Mouse (Mus musculus): ENCODE results near the gene Sh3bp2. TPM values are rescaled to one million over a fixed set of nuclear protein-coding genes. Genes with fewer than 3 reads are reported as not detected.
"Not testable (repeated sequence)": the region's sequence is repeated elsewhere in the genome, so short reads cannot be mapped to it uniquely, and the experiment has no call there.

The Sh3bp2 gene
- polyA plus RNA-seq, 1 experiment, result 8.6 TPM

DNA sequence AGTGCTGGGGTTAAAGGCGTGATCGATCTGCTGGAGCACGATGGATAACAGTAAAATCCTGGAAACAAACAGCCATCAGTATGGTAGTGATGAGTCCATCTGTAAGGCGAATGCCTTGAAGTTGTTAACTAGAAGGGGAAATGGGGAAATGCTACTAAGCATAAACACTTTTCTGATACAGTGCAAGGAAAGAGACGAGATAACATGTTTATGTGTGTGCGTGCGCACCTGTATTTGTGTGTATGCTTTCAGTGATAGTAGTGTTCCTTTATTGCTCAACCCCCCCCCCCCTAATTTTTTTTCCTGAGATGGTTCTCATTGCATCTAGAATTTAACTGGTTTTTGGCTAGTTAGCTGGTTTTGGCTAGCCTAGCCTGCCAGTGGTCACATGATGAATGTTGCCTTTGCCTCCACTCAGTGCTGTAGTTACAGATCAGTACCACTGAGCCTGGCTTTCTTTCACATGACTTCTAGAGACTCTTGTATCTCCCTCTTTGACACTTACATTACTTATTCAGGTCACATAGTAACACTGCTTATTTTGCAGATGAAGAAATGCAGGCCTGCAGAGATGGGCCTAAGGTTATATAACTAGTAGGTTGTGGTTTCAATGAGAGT is 52.5 kb downstream of the Sh3bp2 start:
- DNase-seq, result peak; percentile 19
- no peak overlapping the region; the same call in 1 of the 2 replicates for H3K27ac ChIP-seq (ENCODE audit: insufficient read depth, low read depth, low read length)
- no peaks in the 10 kb centered on the region for H3K36me3 ChIP-seq (ENCODE audit: control insufficient read depth, insufficient read depth, low read length)
- no peak for TF ChIP-seq CTCF (conservative IDR thresholded peaks at IDR 0.05; ENCODE audit: insufficient read depth, insufficient read length, low read depth, low read length)
- TF ChIP-seq POLR2A (IDR thresholded peaks at IDR 0.05; ENCODE audit: low read depth, low read length), result no peak
- peaks cover 31% of the 10 kb centered on the region for H3K4me1 ChIP-seq (ENCODE audit: control insufficient read depth, insufficient read depth, low read length)
- 97% methylated on average over 7 of the region's 7 CpGs for WGBS
- H3K27me3 ChIP-seq (replicated peaks; ENCODE audit: control insufficient read depth, insufficient read depth, low read length), result no peaks in the 10 kb centered on the region
- no peak overlapping the region for H3K4me3 ChIP-seq (ENCODE audit: insufficient read depth, low read depth, low read length)

DNA sequence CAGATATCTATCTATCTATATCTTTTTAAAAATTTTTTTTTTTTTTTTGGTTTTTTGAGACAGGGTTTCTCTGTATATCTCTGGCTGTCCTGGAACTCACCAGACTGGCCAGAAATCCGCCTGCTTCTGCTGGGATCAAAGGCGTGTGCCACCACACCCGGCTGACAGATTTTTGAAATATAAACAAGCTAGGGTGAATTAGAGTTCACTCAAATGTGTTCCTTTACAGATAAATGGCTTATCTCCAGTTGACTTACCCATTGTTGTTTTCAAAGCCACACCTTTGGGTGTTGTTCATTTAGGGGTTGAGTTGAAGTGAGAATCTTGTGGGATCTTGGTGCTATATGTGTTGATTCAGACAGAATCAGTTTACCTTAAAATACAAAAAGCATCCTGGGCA is 53.7 kb downstream of the Sh3bp2 start:
- WGBS, result 62% methylated on average over 3 of the region's 3 CpGs
- TF ChIP-seq CTCF (conservative IDR thresholded peaks at IDR 0.05; ENCODE audit: insufficient read depth, insufficient read length, low read depth, low read length) (no peak), POLR2A (IDR thresholded peaks at IDR 0.05; ENCODE audit: low read depth, low read length) (no peak)
- Histone ChIP-seq H3K36me3 (ENCODE audit: control insufficient read depth, insufficient read depth, low read length) (no peaks in the 10 kb centered on the region), H3K4me1 (ENCODE audit: control insufficient read depth, insufficient read depth, low read length) (peaks cover 35% of the 10 kb centered on the region), H3K4me3 (ENCODE audit: insufficient read depth, low read depth, low read length) (no peak overlapping the region), H3K27ac (ENCODE audit: insufficient read depth, low read depth, low read length) (no peak overlapping the region), H3K27me3 (replicated peaks; ENCODE audit: control insufficient read depth, insufficient read depth, low read length) (no peaks in the 10 kb centered on the region)
- DNase-seq, result no peak

- 36% methylated on average over 10 of the region's 10 CpGs for WGBS
- H3K36me3 ChIP-seq (ENCODE audit: control insufficient read depth, insufficient read depth, low read length); DNase-seq; H3K4me3 ChIP-seq (ENCODE audit: insufficient read depth, low read depth, low read length); H3K27me3 ChIP-seq (replicated peaks; ENCODE audit: control insufficient read depth, insufficient read depth, low read length): not testable (repeated sequence)
- Histone ChIP-seq H3K27ac (ENCODE audit: insufficient read depth, low read depth, low read length) (peak overlapping the region; percentile 47; the same call in 1 of the 2 replicates), H3K4me1 (ENCODE audit: control insufficient read depth, insufficient read depth, low read length) (peaks cover 26% of the 10 kb centered on the region)
Measured at GRCm38 (mm10) chr5:34581671-34582313, 56.2 kb downstream of the Sh3bp2 start.

- TF ChIP-seq CTCF (conservative IDR thresholded peaks at IDR 0.05; ENCODE audit: insufficient read depth, insufficient read length, low read depth, low read length) (no peak), POLR2A (IDR thresholded peaks at IDR 0.05; ENCODE audit: low read depth, low read length) (no peak)
- peak overlapping the region; percentile 47; the same call in 1 of the 2 replicates for H3K27ac ChIP-seq (ENCODE audit: insufficient read depth, low read depth, low read length)
- no peaks in the 10 kb centered on the region for H3K27me3 ChIP-seq (replicated peaks; ENCODE audit: control insufficient read depth, insufficient read depth, low read length)
- 36% methylated on average over 5 of the region's 5 CpGs for WGBS
- H3K4me1 ChIP-seq (ENCODE audit: control insufficient read depth, insufficient read depth, low read length), result peaks cover 24% of the 10 kb centered on the region
- H3K36me3 ChIP-seq (ENCODE audit: control insufficient read depth, insufficient read depth, low read length), result no peaks in the 10 kb centered on the region
- H3K4me3 ChIP-seq (ENCODE audit: insufficient read depth, low read depth, low read length), result no peak overlapping the region
- peak; percentile 15 for DNase-seq
Measured at GRCm38 (mm10) chr5:34582314-34582675, 56.7 kb downstream of the Sh3bp2 start.

GRCm38 (mm10) chr5:34585216-34585615 is 59.6 kb downstream of the Sh3bp2 start:
- Histone ChIP-seq H3K27ac (ENCODE audit: insufficient read depth, low read depth, low read length) (no peak overlapping the region), H3K36me3 (ENCODE audit: control insufficient read depth, insufficient read depth, low read length) (no peaks in the 10 kb centered on the region), H3K4me3 (ENCODE audit: insufficient read depth, low read depth, low read length) (no peak overlapping the region), H3K27me3 (replicated peaks; ENCODE audit: control insufficient read depth, insufficient read depth, low read length) (no peaks in the 10 kb centered on the region), H3K4me1 (ENCODE audit: control insufficient read depth, insufficient read depth, low read length) (peaks cover 22% of the 10 kb centered on the region)
- WGBS, result 53% methylated on average over 5 of the region's 5 CpGs
- no peak for TF ChIP-seq CTCF (conservative IDR thresholded peaks at IDR 0.05; ENCODE audit: insufficient read depth, insufficient read length, low read depth, low read length)
- TF ChIP-seq POLR2A (IDR thresholded peaks at IDR 0.05; ENCODE audit: low read depth, low read length), result no peak
- no peak for DNase-seq

GRCm38 (mm10) chr5:34587881-34588280 is 62.2 kb downstream of the Sh3bp2 start:
- DNase-seq, result no peak
- Histone ChIP-seq H3K27ac (ENCODE audit: insufficient read depth, low read depth, low read length) (no peak overlapping the region), H3K27me3 (replicated peaks; ENCODE audit: control insufficient read depth, insufficient read depth, low read length) (no peaks in the 10 kb centered on the region), H3K4me1 (ENCODE audit: control insufficient read depth, insufficient read depth, low read length) (peaks cover 21% of the 10 kb centered on the region), H3K36me3 (ENCODE audit: control insufficient read depth, insufficient read depth, low read length) (no peaks in the 10 kb centered on the region), H3K4me3 (ENCODE audit: insufficient read depth, low read depth, low read length) (no peak overlapping the region)
- TF ChIP-seq POLR2A (IDR thresholded peaks at IDR 0.05; ENCODE audit: low read depth, low read length), result no peak
- no peak for TF ChIP-seq CTCF (conservative IDR thresholded peaks at IDR 0.05; ENCODE audit: insufficient read depth, insufficient read length, low read depth, low read length)
- 81% methylated on average over 5 of the region's 5 CpGs for WGBS

GRCm38 (mm10) chr5:34590059-34590458 is 64.4 kb downstream of the Sh3bp2 start:
- DNase-seq, result peak; percentile 78
- Histone ChIP-seq H3K27me3 (replicated peaks; ENCODE audit: control insufficient read depth, insufficient read depth, low read length) (no peaks in the 10 kb centered on the region), H3K4me3 (ENCODE audit: insufficient read depth, low read depth, low read length) (no peak overlapping the region), H3K36me3 (ENCODE audit: control insufficient read depth, insufficient read depth, low read length) (no peaks in the 10 kb centered on the region), H3K4me1 (ENCODE audit: control insufficient read depth, insufficient read depth, low read length) (peaks cover 17% of the 10 kb centered on the region), H3K27ac (ENCODE audit: insufficient read depth, low read depth, low read length) (no peak overlapping the region)
- 29% methylated on average over 5 of the region's 5 CpGs for WGBS
- TF ChIP-seq POLR2A (IDR thresholded peaks at IDR 0.05; ENCODE audit: low read depth, low read length) (no peak), CTCF (conservative IDR thresholded peaks at IDR 0.05; ENCODE audit: insufficient read depth, insufficient read length, low read depth, low read length) (no peak)
